Mouse (Mus musculus) adrenal gland, postnatal 14 days (tissue): ENCODE data around the gene Plpp1. TPM values are rescaled to one million over a fixed set of nuclear protein-coding genes. Genes with fewer than 3 reads are reported as not detected.

ENCODE experiments used
- DNase-seq: peaks from one replicate; pipeline ENCODE4 v3.0.0; 2021; ENCODE audit warnings: mixed read lengths
- total RNA-seq: library from RNA; stranded (reverse); gene quantifications from 2 replicates; pipeline ENCODE4 v1.2.3, GENCODE M21; 2021

The Plpp1 gene
- total RNA-seq, 1 experiment from 2014 or later: 181 TPM

- no peak for DNase-seq
Measured at GRCm38 (mm10) chr13:112815996-112816395, 15.4 kb downstream of the Plpp1 start.

GRCm38 (mm10) chr13:112818125-112818524 is 17.5 kb downstream of the Plpp1 start:
- no peak for DNase-seq

- DNase-seq: no peak
Measured at GRCm38 (mm10) chr13:112822413-112822812, 21.8 kb downstream of the Plpp1 start.

- DNase-seq: no peak
Measured at GRCm38 (mm10) chr13:112823236-112823910, 22.8 kb downstream of the Plpp1 start.

- DNase-seq: no peak
Measured at GRCm38 (mm10) chr13:112823911-112824648, 23.5 kb downstream of the Plpp1 start.

- no peak for DNase-seq
Measured at GRCm38 (mm10) chr13:112825479-112825878, 24.9 kb downstream of the Plpp1 start.

GRCm38 (mm10) chr13:112829619-112830018 is 29.0 kb downstream of the Plpp1 start:
- no peak for DNase-seq

- DNase-seq: no peak
Measured at GRCm38 (mm10) chr13:112832589-112832988, 32.0 kb downstream of the Plpp1 start.

- DNase-seq: no peak
Measured at GRCm38 (mm10) chr13:112833253-112833894, 32.8 kb downstream of the Plpp1 start.

- DNase-seq: no peak
Measured at GRCm38 (mm10) chr13:112833895-112834263, 33.3 kb downstream of the Plpp1 start.

GRCm38 (mm10) chr13:112835113-112835512 is 34.5 kb downstream of the Plpp1 start:
- no peak for DNase-seq

GRCm38 (mm10) chr13:112836951-112837350 is 36.4 kb downstream of the Plpp1 start:
- DNase-seq: no peak

GRCm38 (mm10) chr13:112837621-112838155 is 37.1 kb downstream of the Plpp1 start:
- no peak for DNase-seq

GRCm38 (mm10) chr13:112838562-112839232 is 38.1 kb downstream of the Plpp1 start:
- DNase-seq: no peak

- DNase-seq: no peak
Measured at GRCm38 (mm10) chr13:112840241-112841087, 39.9 kb downstream of the Plpp1 start.

- peak; percentile 28 for DNase-seq
Measured at GRCm38 (mm10) chr13:112845931-112846330, 45.3 kb downstream of the Plpp1 start.

- no peak for DNase-seq
Measured at GRCm38 (mm10) chr13:112853710-112854316, 53.2 kb downstream of the Plpp1 start.

GRCm38 (mm10) chr13:112854402-112854801 is 53.8 kb downstream of the Plpp1 start:
- no peak for DNase-seq

GRCm38 (mm10) chr13:112857921-112858320 is 57.3 kb downstream of the Plpp1 start:
- DNase-seq: no peak

- no peak for DNase-seq
Measured at GRCm38 (mm10) chr13:112859574-112860134, 59.1 kb downstream of the Plpp1 start.

GRCm38 (mm10) chr13:112860370-112860769 is 59.8 kb downstream of the Plpp1 start:
- DNase-seq: no peak
